Mouse (Mus musculus) embryonic fibroblast, embryonic 13.5 days (primary cell): Measurements from ENCODE around the gene Fhad1. TPM values are rescaled to one million over a fixed set of nuclear protein-coding genes. Genes with fewer than 3 reads are reported as not detected.

ENCODE experiments used
- H3K27ac ChIP-seq: 2 replicates; pipeline ENCODE4 v1.5.1; 2012; ENCODE audit warnings: low read length, control low read depth, inconsistent platforms; ENCODE audit not compliant: insufficient read depth
- H3K4me1 ChIP-seq: 2 replicates; pipeline ENCODE4 v1.6.1; 2011; ENCODE audit warnings: low read length; ENCODE audit not compliant: control insufficient read depth, insufficient read depth
- H3K4me3 ChIP-seq: 2 replicates; pipeline ENCODE4 v1.5.1; 2011; ENCODE audit warnings: mild to moderate bottlenecking, control low read depth, low read length; ENCODE audit not compliant: insufficient read depth
- CTCF ChIP-seq: IDR thresholded peaks from 2 replicates; pipeline ENCODE4 v1.5.1; 2011; ENCODE audit warnings: mild to moderate bottlenecking, control low read depth, low read length, moderate library complexity, borderline replicate concordance; ENCODE audit not compliant: insufficient read depth
- POLR2A ChIP-seq: IDR thresholded peaks from 2 replicates; pipeline ENCODE4 v1.6.1; 2011; ENCODE audit warnings: low read depth, mild to moderate bottlenecking, control low read depth, low read length, moderate library complexity
- polyA plus RNA-seq: library from polyadenylated mRNA; stranded (reverse); fragments of >200 nt; gene quantifications from 2 replicates; pipeline ENCODE4 v1.2.4, GENCODE M21; 2011; ENCODE audit warnings: low read depth; ENCODE audit not compliant: missing spikeins, insufficient read length

The Fhad1 gene
- polyA plus RNA-seq, 1 experiment, result not detected

DNA sequence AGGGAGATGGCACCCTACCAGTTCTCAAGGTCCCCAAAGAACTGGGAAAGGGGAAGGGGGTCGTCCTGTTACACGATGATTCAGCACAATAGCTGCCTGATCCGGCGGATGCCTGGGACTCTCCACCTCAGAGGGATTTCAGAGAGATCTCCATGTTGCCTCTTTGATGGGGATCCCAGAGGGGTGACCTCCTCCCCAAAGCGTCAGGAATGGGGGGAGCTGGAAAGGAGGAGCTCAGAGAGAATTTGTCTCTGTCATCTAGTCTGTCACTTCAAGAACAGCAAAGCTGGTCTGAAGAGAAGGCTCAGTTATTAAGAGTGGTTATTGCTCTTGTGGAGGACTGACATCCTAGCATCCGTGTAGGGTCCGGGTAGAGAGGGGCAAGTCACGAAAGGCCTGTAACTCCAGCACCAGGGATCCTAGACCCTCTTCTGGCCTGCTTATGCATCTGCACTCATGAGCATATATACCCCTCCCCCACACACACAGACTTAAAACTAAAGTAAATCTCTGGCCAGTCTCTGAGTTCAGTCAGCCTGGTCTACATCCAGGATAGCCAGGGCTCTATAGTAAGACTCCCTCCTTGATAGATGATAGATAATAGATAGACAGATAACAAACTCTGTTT lies 139.3 kb downstream of the Fhad1 start:
- TF ChIP-seq POLR2A (no peak), CTCF (no peak)

GRCm38 (mm10) chr4:141874601-141875460 lies 140.1 kb downstream of the Fhad1 start, which contains the start of gene Efhd2:
Gene Efhd2, minus strand, starts transcription at chr4:141874920.
- peaks cover 3% of the 10 kb centered on the region; the same call in 1 of the 2 replicates for H3K4me1 ChIP-seq
- TF ChIP-seq POLR2A, result peak; percentile 88
- TF ChIP-seq CTCF, result no peak
- H3K27ac ChIP-seq, result no peak within 1 kb of the TSS
- peak within 1 kb of the TSS; percentile 82 for H3K4me3 ChIP-seq

More for the DNA sequence above, 139.3 kb downstream of the Fhad1 start:
- peak overlapping the region; percentile 82; the same call in 1 of the 2 replicates for H3K4me3 ChIP-seq
- H3K4me1 ChIP-seq, result peaks cover 3% of the 10 kb centered on the region; the same call in 1 of the 2 replicates
- H3K27ac ChIP-seq, result no peak overlapping the region

- H3K27ac ChIP-seq, result no peak overlapping the region
- H3K4me3 ChIP-seq, result peak overlapping the region; percentile 82
- no peak for TF ChIP-seq POLR2A
- no peak for TF ChIP-seq CTCF
- H3K4me1 ChIP-seq, result peaks cover 3% of the 10 kb centered on the region; the same call in 1 of the 2 replicates
Observed at GRCm38 (mm10) chr4:141874111-141874600, 140.7 kb downstream of the Fhad1 start.

- TF ChIP-seq POLR2A (no peak), CTCF (no peak)
- Histone ChIP-seq H3K27ac (no peak overlapping the region), H3K4me3 (peak overlapping the region; percentile 82; the same call in 1 of the 2 replicates), H3K4me1 (peaks cover 3% of the 10 kb centered on the region; the same call in 1 of the 2 replicates)
Observed at GRCm38 (mm10) chr4:141872977-141873376, 141.9 kb downstream of the Fhad1 start.

- no peak overlapping the region for H3K4me3 ChIP-seq
- no peak overlapping the region for H3K27ac ChIP-seq
- peaks cover 10% of the 10 kb centered on the region for H3K4me1 ChIP-seq
- no peak for TF ChIP-seq CTCF
- no peak for TF ChIP-seq POLR2A
Observed at GRCm38 (mm10) chr4:141871909-141872308, 143.0 kb downstream of the Fhad1 start.

DNA sequence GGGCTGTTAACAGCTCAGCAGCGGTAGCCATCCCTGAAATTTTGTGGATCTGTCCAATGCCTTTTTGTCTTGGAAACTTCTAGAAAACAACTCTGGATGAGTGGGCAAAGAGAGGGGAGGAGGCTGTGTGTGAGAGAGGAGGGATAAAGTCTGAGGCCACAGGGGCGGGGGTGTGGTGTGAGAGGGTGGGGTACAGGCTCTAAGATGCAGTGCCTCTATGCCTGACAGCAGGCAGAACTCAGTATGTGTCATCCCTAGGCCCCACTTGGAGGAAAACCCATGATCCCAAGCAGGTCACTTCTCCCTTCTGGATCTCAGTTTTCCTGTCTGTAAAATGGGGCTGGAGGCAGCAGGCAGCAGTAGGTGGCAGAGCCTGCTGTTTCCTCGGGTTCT lies 143.6 kb downstream of the Fhad1 start:
- Histone ChIP-seq H3K4me3 (no peak overlapping the region), H3K27ac (no peak overlapping the region), H3K4me1 (peaks cover 10% of the 10 kb centered on the region)
- no peak for TF ChIP-seq CTCF

DNA sequence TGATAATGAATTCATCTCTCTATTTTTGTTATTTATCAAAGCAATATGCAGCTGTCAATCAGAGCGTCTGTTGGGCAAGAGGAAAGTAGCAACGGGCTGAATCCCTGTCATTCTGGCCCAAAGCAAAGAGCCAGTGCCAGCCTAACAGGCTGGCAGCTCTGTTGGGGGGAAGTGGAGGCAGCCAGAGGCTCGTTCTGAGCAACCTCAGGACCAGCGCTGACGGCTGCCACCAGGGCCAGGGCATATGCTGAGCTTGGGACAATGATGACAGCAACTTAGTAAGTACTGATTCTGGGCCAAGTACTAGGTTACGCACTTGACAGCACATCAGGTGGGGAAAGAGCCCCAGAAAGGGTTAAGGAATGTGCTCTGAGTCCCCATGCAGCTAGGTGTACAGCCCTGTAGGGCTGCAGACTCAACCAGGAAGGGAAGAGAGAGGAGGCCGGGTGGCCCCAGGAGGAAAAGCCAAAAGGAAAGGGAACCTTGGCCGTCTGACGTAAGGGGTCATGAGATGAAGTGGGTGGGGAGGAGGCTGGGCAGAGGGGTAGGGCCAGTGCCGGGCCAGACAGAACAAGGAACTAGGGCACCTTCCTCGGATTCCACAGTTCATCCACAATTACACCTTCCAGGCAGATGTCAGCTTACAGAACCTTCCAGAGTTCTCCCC lies 144.1 kb downstream of the Fhad1 start:
- no peak overlapping the region for H3K27ac ChIP-seq
- peaks cover 10% of the 10 kb centered on the region for H3K4me1 ChIP-seq
- TF ChIP-seq CTCF (no peak), POLR2A (no peak)

GRCm38 (mm10) chr4:141869436-141870215 lies 145.3 kb downstream of the Fhad1 start:
- no peak overlapping the region for H3K4me3 ChIP-seq
- TF ChIP-seq POLR2A, result no peak
- no peak for TF ChIP-seq CTCF
- H3K4me1 ChIP-seq, result peaks cover 7% of the 10 kb centered on the region; the same call in 1 of the 2 replicates
- H3K27ac ChIP-seq, result 0 out of 2 replicates have a peak overlapping the region, but pooled peaks have one; percentile 15

More for the DNA sequence above, 144.1 kb downstream of the Fhad1 start:
- no peak overlapping the region for H3K4me3 ChIP-seq

DNA sequence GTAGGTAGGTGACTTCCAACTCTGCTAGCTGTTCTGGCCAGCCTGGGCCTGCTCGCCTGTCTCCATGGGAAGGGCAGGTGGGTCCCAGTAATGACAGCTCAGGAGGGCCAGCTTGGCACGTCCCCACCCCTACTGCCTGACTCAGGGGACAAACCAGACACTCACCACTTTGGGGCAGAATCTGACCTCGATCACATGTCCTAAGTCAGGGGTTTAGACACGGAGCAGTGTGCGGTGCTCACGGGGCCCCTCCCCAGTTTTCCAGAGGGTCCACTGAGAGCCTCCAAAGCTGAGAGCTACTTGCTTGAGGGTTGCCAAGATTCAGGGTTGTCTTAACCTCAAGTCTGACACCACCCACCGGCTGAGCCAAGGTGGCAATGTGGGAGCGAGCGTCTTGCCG lies 146.8 kb downstream of the Fhad1 start:
- no peak overlapping the region for H3K27ac ChIP-seq
- H3K4me1 ChIP-seq, result peaks cover 7% of the 10 kb centered on the region; the same call in 1 of the 2 replicates
- no peak for TF ChIP-seq POLR2A
- no peak for TF ChIP-seq CTCF
- no peak overlapping the region for H3K4me3 ChIP-seq
